Mouse (Mus musculus): ENCODE data around the gene Apex1.
"Not testable (repeated sequence)": the region's sequence is repeated elsewhere in the genome, so short reads cannot be mapped to it uniquely, and the experiment has no call there.

Apex1 gene

DNA sequence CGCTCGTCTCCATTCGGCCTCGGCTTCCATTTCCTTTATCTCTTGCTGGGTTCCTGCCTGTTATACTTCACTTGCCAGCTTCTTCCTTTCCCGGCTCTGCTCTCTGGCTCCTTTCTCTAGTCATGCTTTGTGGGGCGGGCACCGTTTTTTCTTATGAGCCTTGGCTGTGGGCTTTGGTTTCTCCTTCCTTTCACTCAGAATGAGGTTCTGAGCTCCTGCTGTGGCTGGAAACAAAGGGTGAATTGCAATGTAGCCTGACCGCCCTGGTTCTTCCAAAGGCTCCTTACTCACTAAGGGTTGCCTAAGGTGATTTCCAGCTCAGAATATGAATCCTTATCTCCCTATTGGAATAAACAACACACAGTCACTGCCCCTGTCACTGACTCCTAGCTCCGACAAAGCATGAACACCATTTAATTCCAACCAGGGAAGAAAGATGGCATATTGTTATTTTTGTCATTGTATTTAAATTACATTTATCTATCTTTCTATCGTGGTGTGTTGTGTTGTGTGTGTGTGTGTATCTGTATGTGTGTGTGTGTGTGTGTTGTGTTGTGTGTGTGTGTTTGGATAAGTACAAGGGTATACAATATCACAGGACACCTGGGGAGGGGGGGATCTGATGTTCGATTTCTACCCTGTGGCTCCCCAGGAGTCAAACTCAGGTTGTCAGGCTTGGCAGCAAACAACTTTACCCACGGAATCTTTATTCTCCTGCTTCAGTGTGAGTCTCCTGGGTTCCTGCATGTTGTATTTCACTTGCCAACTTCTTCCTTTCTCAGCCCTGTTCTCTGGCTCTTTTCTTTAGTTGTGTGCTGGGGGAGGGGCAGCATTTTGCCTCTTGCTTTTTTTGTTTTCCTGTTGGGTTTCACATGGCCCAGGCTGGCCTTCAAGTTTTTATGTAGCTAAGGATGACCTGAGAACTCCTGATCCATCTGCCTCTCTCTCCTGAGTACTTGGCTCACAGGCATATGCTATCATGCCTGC lies 45.1 kb downstream of the Apex1 start:
- DNase-seq (ENCODE audit: low spot score), result no peak

DNA sequence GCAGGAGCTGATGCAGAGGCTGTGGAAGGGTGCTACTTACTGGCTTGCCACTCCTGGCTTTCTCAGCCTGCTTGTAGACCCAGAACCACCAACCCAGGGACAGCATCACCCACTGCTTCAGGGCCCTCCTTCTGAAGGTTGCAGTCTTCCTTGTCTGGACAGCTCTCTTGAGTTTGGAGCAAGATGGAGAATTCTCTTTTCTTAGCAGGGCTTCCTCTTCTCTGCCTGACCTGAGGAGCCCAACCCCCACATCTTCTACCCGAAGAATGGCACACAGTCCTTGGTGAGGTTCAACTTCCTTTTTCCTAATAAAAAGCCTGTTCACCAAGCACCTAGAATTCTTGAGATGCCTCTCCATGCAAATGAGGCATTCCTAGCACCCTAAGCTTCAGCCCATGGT lies 46.1 kb downstream of the Apex1 start:
- no peak for DNase-seq (ENCODE audit: low spot score)

DNA sequence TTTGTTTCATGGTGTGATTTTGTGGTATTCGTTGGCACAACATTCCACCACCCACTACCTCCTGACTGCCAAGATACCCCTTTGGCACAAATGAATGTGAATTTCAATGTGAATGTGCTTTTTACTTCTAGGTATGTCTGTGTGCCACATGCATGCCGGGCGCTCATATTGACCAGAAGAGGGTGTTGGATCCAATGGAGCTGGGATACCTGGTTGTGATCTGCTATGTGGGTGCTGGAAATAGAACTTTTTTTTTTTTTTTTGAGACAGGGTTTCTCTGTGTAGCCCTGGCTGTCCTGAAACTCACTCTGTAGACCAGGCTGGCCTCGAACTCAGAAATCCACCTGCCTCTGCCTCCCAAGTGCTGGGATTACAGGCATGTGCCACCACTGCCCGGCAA lies 48.3 kb downstream of the Apex1 start:
- DNase-seq (ENCODE audit: low spot score), result not testable (repeated sequence)

DNA sequence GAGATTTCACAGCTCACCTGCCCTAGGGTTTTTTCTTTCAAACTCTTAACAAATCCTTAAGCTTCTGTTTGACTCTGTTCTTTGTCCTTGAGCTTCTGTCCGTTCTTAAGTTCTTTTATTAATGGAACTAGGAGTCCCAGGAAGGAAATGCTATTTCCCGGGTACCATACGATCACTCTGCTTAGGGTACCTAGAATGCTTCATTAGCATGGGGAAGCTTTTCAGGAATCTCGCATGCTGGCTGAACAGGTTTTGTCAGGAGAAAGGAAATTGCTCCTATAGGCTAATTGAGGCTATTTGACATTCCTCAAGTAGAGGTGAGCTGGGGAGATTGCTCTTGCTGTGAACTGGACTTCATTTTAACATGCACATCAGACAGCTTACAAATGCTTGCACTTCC lies 48.9 kb downstream of the Apex1 start:
- no peak for DNase-seq (ENCODE audit: low spot score)

DNA sequence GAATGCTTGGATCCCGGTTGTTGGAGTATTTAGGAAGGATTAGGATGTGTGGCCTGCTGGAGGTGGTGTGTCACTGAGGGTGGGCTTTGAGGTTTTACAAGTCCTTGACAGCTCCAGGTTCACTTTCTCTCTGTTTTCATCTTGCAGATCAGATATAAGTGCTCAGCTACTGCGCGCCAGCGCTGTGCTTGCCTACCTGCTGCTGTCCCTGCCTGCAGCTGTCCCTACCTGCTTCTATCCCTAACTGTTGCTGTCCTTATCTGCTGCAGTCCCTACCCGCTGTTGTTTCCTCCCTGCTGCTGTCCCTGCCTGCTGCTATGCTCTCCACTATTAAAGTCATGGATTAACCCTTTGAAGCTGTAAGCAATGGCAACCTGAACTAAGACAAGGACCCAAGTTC lies 50.2 kb downstream of the Apex1 start:
- DNase-seq (ENCODE audit: low spot score), result no peak

DNA sequence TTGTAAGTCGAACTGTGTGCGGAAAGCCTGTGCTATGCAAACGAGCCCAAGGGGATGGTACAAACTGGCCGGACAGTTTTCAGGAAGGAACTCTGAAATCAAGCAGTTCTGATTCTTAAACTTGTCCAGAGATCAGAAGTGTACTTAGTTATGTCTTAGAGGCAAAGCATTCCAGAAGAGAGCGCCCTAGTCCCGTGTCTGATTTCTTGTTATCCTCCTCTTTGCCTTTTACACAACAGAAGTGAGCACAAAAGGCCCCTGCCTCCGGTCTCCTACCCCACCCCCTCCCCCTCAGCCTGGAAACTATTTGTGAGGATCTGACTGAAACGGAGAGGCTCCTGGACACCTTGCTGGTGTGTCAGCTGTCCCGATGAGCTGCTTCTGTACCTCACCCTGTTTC lies 51.9 kb downstream of the Apex1 start:
- DNase-seq (ENCODE audit: low spot score), result no peak

All from MN1 (cell line).